ENCODE assay signal across 10 mouse cellular contexts in the genomic region with DNA sequence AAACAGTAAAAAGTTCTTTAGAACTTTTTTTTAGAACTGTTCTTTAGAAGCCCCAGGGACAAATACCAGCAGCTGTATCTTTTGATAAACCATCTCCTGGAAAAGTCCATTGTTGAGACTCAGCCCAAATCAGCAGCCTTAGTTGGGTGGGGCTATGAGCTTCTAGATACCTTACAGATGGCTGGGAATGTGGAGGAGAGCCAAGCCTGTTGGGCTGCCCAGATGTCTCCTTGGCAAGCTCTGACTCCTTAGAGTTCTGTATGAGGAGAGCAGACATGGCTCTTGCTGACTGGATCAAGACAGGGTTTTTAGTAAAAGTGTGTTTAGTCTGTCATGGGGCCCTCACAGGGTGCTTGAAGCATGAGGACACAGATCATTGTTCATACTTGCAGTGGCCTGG. TPM values are rescaled to one million over a fixed set of nuclear protein-coding genes. Genes with fewer than 3 reads are reported as not detected.
A peak's percentile ranks its signal among the peaks of the same experiment; 100 is the strongest.
DNase-seq lines count a peak whose midpoint lies in the region; ATAC-seq lines count a peak whose summit lies in the region.
"Had no signal": no experiment of that assay in that cellular context is flagged by ENCODE, and none has a peak within 500 bp of the region (broad histone marks: within the 10 kb centered on the region; RNA-seq: fewer than 3 reads in every experiment).

No protein-coding gene starts in this region.

- DNase-seq in heart, postnatal 25 days (ENCODE audit: low spot score) = peak; percentile 9
- DNase-seq in urinary bladder, postnatal 14 days (ENCODE audit: low spot score) = peak; percentile 13
- DNase-seq in urinary bladder, postnatal 25 days (ENCODE audit: low spot score) = no peak
- peak; percentile 38 to 62 for DNase-seq in left cerebral cortex, postnatal 14 days (ENCODE audit: low spot score in 2 of 2)
- no peak for DNase-seq in kidney, postnatal 25 days
- DNase-seq in MN1 (ENCODE audit: low spot score) = no peak
- DNase-seq: thymus, adult 2 months had no signal

- H3K9ac ChIP-seq in heart, embryonic 11.5 days (ENCODE audit: low read depth, low read length) = no peak overlapping the region

- H3K27ac ChIP-seq in heart, embryonic 11.5 days (ENCODE audit: low read depth, low read length) = no peak overlapping the region
- H3K27ac ChIP-seq: macrophage had no signal

- H3K9me3 ChIP-seq in heart, embryonic 11.5 days (replicated peaks; ENCODE audit: control insufficient read depth, low read length) = no peaks in the 10 kb centered on the region

- no peaks in the 10 kb centered on the region for H3K4me1 ChIP-seq in heart, embryonic 11.5 days (ENCODE audit: control insufficient read depth, insufficient read depth, low read length)

- ATAC-seq in heart, embryonic 11.5 days (replicated peaks; ENCODE audit: insufficient number of reproducible peaks, low FRiP score, low TSS enrichment) = no peak

- H3K27me3 ChIP-seq in heart, embryonic 11.5 days (ENCODE audit: control insufficient read depth, insufficient read depth, low read length) = no peaks in the 10 kb centered on the region

- intact Hi-C loops in heart, postnatal 25 days (cut with DNase I) = no loop called here
- intact Hi-C loops in left cerebral cortex, postnatal 14 days (cut with DNase I) = no loop called here

- no peak overlapping the region for H3K4me3 ChIP-seq in heart, embryonic 11.5 days (ENCODE audit: low read depth, low read length)

- no peaks in the 10 kb centered on the region for H3K36me3 ChIP-seq in heart, embryonic 11.5 days (ENCODE audit: control insufficient read depth, insufficient read depth, low read length)

- no peak overlapping the region for H3K4me2 ChIP-seq in heart, embryonic 11.5 days

RNA-seq across cellular contexts. Expression of gene Tcerg1l, which starts 53.8 kb away (rescaled TPM):
- not detected for total RNA-seq in heart, postnatal 25 days (2021)
- polyA plus RNA-seq in heart, embryonic 11.5 days (2014; fragmentation: Nextera tagmentation; extraction: Ambion mirVana) = 0.38 and 0.44 TPM in 2 replicates
- 10 to 100 TPM; 17.2 to 18.5 TPM for total RNA-seq in left cerebral cortex, postnatal 14 days (2021)
- total RNA-seq: heart, adult 18-20 months had no signal
- polyA plus RNA-seq: macrophage had no signal

Comparison
In these comparisons a context has a peak if more than half of its experiments do, and no peak if none do; other contexts are left out.
1. DNase-seq: peak in heart, postnatal 25 days (single experiment), urinary bladder, postnatal 14 days (single experiment) and left cerebral cortex, postnatal 14 days (2 of 2); none in urinary bladder, postnatal 25 days (single experiment), kidney, postnatal 25 days (0 of 2) and MN1 (single experiment).
2. RNA of gene Tcerg1l, which starts 53.8 kb away (total RNA-seq): 17.2 to 18.5 TPM in left cerebral cortex, postnatal 14 days; not detected in heart, postnatal 25 days; every median in the first group is over 10 times any median in the second.